Mouse (Mus musculus) thymus, adult 2 months (tissue): ENCODE results near the gene Cer1.

Source experiments
- CTCF ChIP-seq: fragments of 200-500 bp; IDR thresholded peaks from 2 replicates; pipeline ENCODE4 v1.5.1; 2012; ENCODE audit warnings: mild to moderate bottlenecking, control low read depth, low read length, moderate library complexity, borderline replicate concordance; ENCODE audit not compliant: control insufficient read depth, poor library complexity, insufficient read depth; ENCODE audit errors: extremely low read depth
- POLR2A ChIP-seq: fragments of 200-500 bp; IDR thresholded peaks from 2 replicates; pipeline ENCODE4 v1.6.1; 2012; ENCODE audit warnings: mild to moderate bottlenecking, low read length, control low read depth, moderate library complexity; ENCODE audit not compliant: control insufficient read depth, poor library complexity, insufficient read depth; ENCODE audit errors: extremely low read depth

GRCm38 (mm10) chr4:82856986-82857385, 28.0 kb downstream of the Cer1 start:
- TF ChIP-seq CTCF (no peak), POLR2A (no peak)
